Mouse (Mus musculus) liver, embryonic 13.5 days (tissue): ENCODE results near the gene Morc1. TPM values are rescaled to one million over a fixed set of nuclear protein-coding genes. Genes with fewer than 3 reads are reported as not detected.

Experiments
- ATAC-seq: fragments of 200-750 bp; cut with Nextera tagmentation; 2 replicates; pipeline ENCODE4 v1.8.0; 2017; ENCODE audit warnings: low read depth, mild to moderate bottlenecking, moderate number of reproducible peaks, moderate library complexity
- DNase-seq: peaks from one replicate; pipeline ENCODE4 v3.0.0; 2022
- H3K27ac ChIP-seq: fragments of 300-500 bp; sonication (generic); 2 replicates; pipeline ENCODE4 v1.5.1; 2015; ENCODE audit warnings: moderate library complexity, mild to moderate bottlenecking, inconsistent platforms
- H3K27me3 ChIP-seq: fragments of 300-500 bp; sonication (generic); 2 replicates; pipeline ENCODE4 v1.6.1; 2015; ENCODE audit warnings: mild to moderate bottlenecking, inconsistent platforms
- H3K36me3 ChIP-seq: fragments of 300-500 bp; sonication (generic); 2 replicates; pipeline ENCODE4 v1.6.1; 2015; ENCODE audit warnings: mild to moderate bottlenecking, inconsistent platforms
- H3K4me1 ChIP-seq: fragments of 300-500 bp; sonication (generic); replicated peaks from 2 replicates; pipeline ENCODE4 v1.6.1; 2015; ENCODE audit warnings: inconsistent platforms
- H3K4me2 ChIP-seq: fragments of 300-500 bp; sonication (generic); 2 replicates; pipeline ENCODE4 v1.6.1; 2015; ENCODE audit warnings: inconsistent platforms, mild to moderate bottlenecking, moderate library complexity
- H3K4me3 ChIP-seq: fragments of 300-500 bp; sonication (generic); replicated peaks from 2 replicates; pipeline ENCODE4 v1.5.1; 2015; ENCODE audit warnings: mild to moderate bottlenecking, inconsistent platforms
- H3K9ac ChIP-seq: fragments of 300-500 bp; sonication (generic); 2 replicates; pipeline ENCODE4 v1.6.1; 2015; ENCODE audit warnings: mild to moderate bottlenecking, inconsistent platforms
- H3K9me3 ChIP-seq: fragments of 300-500 bp; sonication (generic); replicated peaks from 2 replicates; pipeline ENCODE4 v1.6.1; 2016; ENCODE audit warnings: inconsistent platforms
- WGBS: fragments of 180-500 bp; shearing (Covaris S2); methylation state at CpG from one replicate; pipeline ENCODE4 v1.1.7; 2015; ENCODE audit not compliant: insufficient replicate concordance; 5-methylcytosine and 5-hydroxymethylcytosine counted together
- polyA plus RNA-seq: library from polyadenylated mRNA; unstranded; fragments of >200 nt; fragmentation: Nextera tagmentation; extraction: Ambion mirVana; gene quantifications from 2 replicates; pipeline ENCODE4 v1.2.1, GENCODE M21; 2015

Gene Morc1
- not detected in 2 replicates for polyA plus RNA-seq

- Histone ChIP-seq H3K9ac (no peak within 1 kb of the TSS), H3K9me3 (no peaks in the 10 kb centered on the region), H3K36me3 (no peaks in the 10 kb centered on the region), H3K4me1 (no peaks in the 10 kb centered on the region), H3K27ac (no peak within 1 kb of the TSS), H3K4me3 (no peak within 1 kb of the TSS), H3K4me2 (no peak within 1 kb of the TSS), H3K27me3 (no peaks in the 10 kb centered on the region)
- DNase-seq, result no peak
- 84% methylated on average over 15 of the region's 15 CpGs for WGBS
- no peak for ATAC-seq
Measured at GRCm38 (mm10) chr16:48431027-48431426, at the start of gene Morc1. Morc1 (plus strand) TSS chr16:48431237.

GRCm38 (mm10) chr16:48383582-48384257 lies 47.3 kb upstream of the Morc1 start:
- 60% methylated on average over 2 of the region's 3 CpGs for WGBS

DNA sequence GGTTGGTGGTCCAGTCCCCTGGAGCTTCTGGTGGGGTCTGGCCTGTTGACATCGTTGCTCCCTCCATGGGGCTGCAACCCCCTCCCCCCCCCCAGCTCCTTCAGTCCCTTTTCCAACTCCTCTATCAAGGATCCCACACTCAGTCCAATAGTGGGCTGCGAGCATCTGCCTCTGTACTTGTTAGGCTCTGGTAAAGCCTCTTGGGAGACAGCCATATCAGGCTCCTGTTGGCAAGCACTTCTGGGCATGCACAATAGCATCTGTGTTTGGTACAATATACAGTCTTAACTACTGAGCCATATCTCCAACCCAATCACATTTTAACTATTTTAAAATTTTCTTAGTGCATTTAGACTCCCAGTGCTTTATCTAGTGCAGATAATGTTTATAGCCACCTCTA lies 44.1 kb upstream of the Morc1 start:
- DNase-seq, result no peak
- no peak overlapping the region for H3K27ac ChIP-seq
- no peaks in the 10 kb centered on the region for H3K27me3 ChIP-seq
- no peak for ATAC-seq
- H3K9me3 ChIP-seq, result no peaks in the 10 kb centered on the region
- H3K4me1 ChIP-seq, result no peaks in the 10 kb centered on the region
- no peak overlapping the region for H3K4me2 ChIP-seq
- no peak overlapping the region for H3K4me3 ChIP-seq
- WGBS, result 56% methylated on average over 2 of the region's 2 CpGs
- H3K36me3 ChIP-seq, result no peaks in the 10 kb centered on the region
- H3K9ac ChIP-seq, result no peak overlapping the region

More at GRCm38 (mm10) chr16:48383582-48384257, 47.3 kb upstream of the Morc1 start:
- Histone ChIP-seq H3K27ac (no peak overlapping the region), H3K4me3 (no peak overlapping the region), H3K27me3 (no peaks in the 10 kb centered on the region), H3K9ac (no peak overlapping the region), H3K4me2 (no peak overlapping the region), H3K9me3 (no peaks in the 10 kb centered on the region), H3K4me1 (no peaks in the 10 kb centered on the region), H3K36me3 (no peaks in the 10 kb centered on the region)
- no peak for ATAC-seq
- no peak for DNase-seq

DNA sequence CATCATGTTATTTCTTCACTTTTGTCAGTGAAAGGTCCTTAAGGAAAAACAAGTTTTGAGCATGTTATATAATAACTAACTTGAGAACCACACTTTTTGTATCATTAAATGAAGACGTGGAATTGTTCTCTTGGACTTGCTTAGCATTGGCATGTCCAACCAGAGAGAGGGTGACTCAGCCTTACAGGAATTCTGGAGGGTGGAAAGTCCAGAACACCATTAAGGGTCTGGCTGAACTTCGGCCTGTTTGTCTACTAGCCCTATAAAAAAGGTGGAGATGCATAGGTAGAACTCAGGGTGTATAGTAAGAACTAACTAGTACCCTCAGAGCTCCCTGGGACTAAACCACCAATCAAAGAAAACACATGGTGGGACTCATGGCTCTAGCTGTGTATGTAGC lies 35.8 kb upstream of the Morc1 start:
- H3K36me3 ChIP-seq, result no peaks in the 10 kb centered on the region
- H3K4me1 ChIP-seq, result no peaks in the 10 kb centered on the region
- no peak for DNase-seq
- no peak overlapping the region for H3K9ac ChIP-seq
- no peak overlapping the region for H3K4me2 ChIP-seq
- H3K9me3 ChIP-seq, result no peaks in the 10 kb centered on the region
- 65% methylated on average over 2 of the region's 2 CpGs for WGBS
- ATAC-seq, result no peak
- H3K27ac ChIP-seq, result no peak overlapping the region
- H3K27me3 ChIP-seq, result no peaks in the 10 kb centered on the region
- no peak overlapping the region for H3K4me3 ChIP-seq

DNA sequence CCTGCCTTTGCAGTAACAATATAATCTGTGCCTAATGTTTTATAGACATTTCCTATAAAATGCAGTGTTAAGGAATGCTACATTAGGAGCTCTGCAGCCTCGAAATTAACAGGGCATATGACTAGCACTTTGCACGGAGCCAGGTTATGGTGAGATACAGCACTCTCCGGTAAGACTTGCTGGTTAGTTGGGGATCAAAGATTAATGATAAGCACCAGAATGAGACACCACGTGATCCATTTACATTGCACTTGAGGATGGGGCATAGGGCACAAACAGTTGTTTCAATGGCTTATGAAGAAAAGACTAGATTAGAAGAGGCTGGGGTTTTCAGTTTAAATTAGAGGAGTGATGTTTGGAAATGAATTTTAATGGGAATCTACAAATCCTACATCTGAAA lies 28.1 kb upstream of the Morc1 start:
- H3K27ac ChIP-seq, result no peak overlapping the region
- H3K4me1 ChIP-seq, result no peaks in the 10 kb centered on the region
- ATAC-seq (no peak), DNase-seq (no peak)
- no peak overlapping the region for H3K4me2 ChIP-seq
- H3K27me3 ChIP-seq, result no peaks in the 10 kb centered on the region
- no peak overlapping the region for H3K4me3 ChIP-seq
- H3K36me3 ChIP-seq, result no peaks in the 10 kb centered on the region
- 49% methylated on average over 4 of the region's 4 CpGs for WGBS
- no peak overlapping the region for H3K9ac ChIP-seq
- no peaks in the 10 kb centered on the region for H3K9me3 ChIP-seq

- no peaks in the 10 kb centered on the region for H3K9me3 ChIP-seq
- H3K9ac ChIP-seq, result no peak overlapping the region
- no peaks in the 10 kb centered on the region for H3K36me3 ChIP-seq
- DNase-seq, result no peak
- 38% methylated on average over 3 of the region's 3 CpGs for WGBS
- no peak overlapping the region for H3K27ac ChIP-seq
- no peaks in the 10 kb centered on the region for H3K4me1 ChIP-seq
- no peak for ATAC-seq
- H3K4me3 ChIP-seq, result no peak overlapping the region
- H3K27me3 ChIP-seq, result no peaks in the 10 kb centered on the region
- H3K4me2 ChIP-seq, result no peak overlapping the region
Measured at GRCm38 (mm10) chr16:48403423-48403822, 27.6 kb upstream of the Morc1 start.

DNA sequence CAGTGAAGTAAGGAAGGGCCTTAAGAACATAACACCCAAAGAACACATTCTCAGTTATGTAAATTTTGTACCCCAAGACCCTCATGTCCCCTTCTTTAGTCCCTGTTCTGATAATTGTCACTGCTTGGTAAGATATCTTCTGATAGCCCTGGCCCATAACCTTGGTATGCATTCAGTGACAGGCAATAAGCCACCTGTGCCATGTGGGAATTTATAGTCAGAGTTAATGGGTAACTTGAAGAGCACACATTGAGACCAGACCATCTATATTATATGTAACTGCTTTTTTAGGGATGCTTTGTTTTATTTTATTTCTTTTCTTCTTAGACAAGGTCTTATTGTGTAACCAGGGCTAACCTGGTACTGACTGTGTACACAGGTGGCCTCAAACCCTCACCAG lies 27.0 kb upstream of the Morc1 start:
- DNase-seq, result no peak
- H3K36me3 ChIP-seq, result no peaks in the 10 kb centered on the region
- H3K4me2 ChIP-seq, result no peak overlapping the region
- no peak for ATAC-seq
- H3K27ac ChIP-seq, result no peak overlapping the region
- H3K4me1 ChIP-seq, result no peaks in the 10 kb centered on the region
- no peak overlapping the region for H3K9ac ChIP-seq
- H3K27me3 ChIP-seq, result no peaks in the 10 kb centered on the region
- H3K9me3 ChIP-seq, result no peaks in the 10 kb centered on the region
- no peak overlapping the region for H3K4me3 ChIP-seq

GRCm38 (mm10) chr16:48405674-48406403 lies 25.2 kb upstream of the Morc1 start:
- WGBS, result 63% methylated on average over 10 of the region's 10 CpGs
- H3K27me3 ChIP-seq, result no peaks in the 10 kb centered on the region
- no peak overlapping the region for H3K4me3 ChIP-seq
- H3K27ac ChIP-seq, result no peak overlapping the region
- H3K4me1 ChIP-seq, result no peaks in the 10 kb centered on the region
- no peaks in the 10 kb centered on the region for H3K36me3 ChIP-seq
- no peak overlapping the region for H3K9ac ChIP-seq
- H3K9me3 ChIP-seq, result no peaks in the 10 kb centered on the region
- DNase-seq, result no peak
- no peak overlapping the region for H3K4me2 ChIP-seq
- no peak for ATAC-seq

DNA sequence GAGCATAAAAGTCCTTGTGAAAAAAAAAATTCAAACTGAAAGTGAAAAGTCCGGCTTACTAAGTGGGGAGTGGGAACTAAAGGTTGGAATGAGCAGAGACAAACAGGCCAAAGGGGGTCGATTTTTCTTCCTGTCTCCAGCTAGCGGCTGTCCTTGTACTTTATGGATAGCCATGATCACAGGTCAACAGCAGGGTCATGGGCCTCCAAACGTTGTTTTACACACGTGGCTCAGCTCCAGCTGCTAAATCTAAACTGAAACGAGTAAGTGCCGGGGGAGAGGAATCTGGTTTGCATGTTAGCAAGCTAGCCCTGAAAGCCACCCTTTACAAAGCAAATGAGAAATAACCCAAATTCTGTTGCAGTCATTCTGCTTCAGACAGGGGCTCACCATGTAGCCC lies 21.5 kb upstream of the Morc1 start:
- Histone ChIP-seq H3K27ac (no peak overlapping the region), H3K4me3 (no peak overlapping the region), H3K4me1 (no peaks in the 10 kb centered on the region), H3K9me3 (no peaks in the 10 kb centered on the region), H3K27me3 (no peaks in the 10 kb centered on the region), H3K36me3 (no peaks in the 10 kb centered on the region), H3K4me2 (no peak overlapping the region), H3K9ac (no peak overlapping the region)
- no peak for ATAC-seq
- WGBS, result 54% methylated on average over 7 of the region's 7 CpGs
- no peak for DNase-seq

DNA sequence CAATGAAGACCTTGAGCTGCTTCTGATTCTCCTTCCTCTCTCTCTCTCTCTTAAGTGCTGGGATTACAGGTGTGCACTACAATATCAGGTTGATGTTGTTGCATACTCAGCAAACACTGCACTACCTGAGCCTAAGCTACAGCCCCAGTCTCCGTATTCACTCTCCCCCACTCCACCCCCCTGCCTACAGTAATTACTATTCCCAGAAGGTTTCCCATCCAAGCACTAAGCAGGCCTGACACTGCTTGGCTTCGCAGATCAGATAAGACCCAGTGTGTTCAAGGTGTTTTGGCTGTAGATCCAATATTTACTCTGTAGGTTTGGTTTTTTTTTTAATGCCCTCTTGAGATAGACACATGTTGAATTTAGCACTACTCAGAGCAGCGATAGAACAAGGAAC lies 20.9 kb upstream of the Morc1 start:
- no peaks in the 10 kb centered on the region for H3K27me3 ChIP-seq
- no peak for DNase-seq
- H3K4me3 ChIP-seq, result no peak overlapping the region
- no peaks in the 10 kb centered on the region for H3K9me3 ChIP-seq
- no peak overlapping the region for H3K4me2 ChIP-seq
- no peak for ATAC-seq
- no peak overlapping the region for H3K27ac ChIP-seq
- no peaks in the 10 kb centered on the region for H3K4me1 ChIP-seq
- no peaks in the 10 kb centered on the region for H3K36me3 ChIP-seq
- 61% methylated on average over 3 of the region's 3 CpGs for WGBS
- no peak overlapping the region for H3K9ac ChIP-seq

- H3K9me3 ChIP-seq, result no peaks in the 10 kb centered on the region
- no peaks in the 10 kb centered on the region for H3K36me3 ChIP-seq
- H3K4me1 ChIP-seq, result no peaks in the 10 kb centered on the region
- no peak within 1 kb of the TSS for H3K4me3 ChIP-seq
- H3K27ac ChIP-seq, result no peak within 1 kb of the TSS
- WGBS, result 54% methylated on average over 1 of the region's 1 CpGs
- no peak within 1 kb of the TSS for H3K9ac ChIP-seq
- no peaks in the 10 kb centered on the region for H3K27me3 ChIP-seq
- no peak for ATAC-seq
- DNase-seq, result no peak
- H3K4me2 ChIP-seq, result no peak within 1 kb of the TSS
Measured at GRCm38 (mm10) chr16:48412246-48412645, 18.8 kb upstream of the Morc1 start, which contains the start of gene Gm5485. Gm5485 (minus strand) TSS chr16:48412416.

GRCm38 (mm10) chr16:48418557-48418956 lies 12.5 kb upstream of the Morc1 start:
- 56% methylated on average over 3 of the region's 3 CpGs for WGBS
- no peaks in the 10 kb centered on the region for H3K4me1 ChIP-seq

More at GRCm38 (mm10) chr16:48418557-48418956, 12.5 kb upstream of the Morc1 start:
- Histone ChIP-seq H3K4me3 (no peak overlapping the region), H3K27ac (no peak overlapping the region), H3K9me3 (no peaks in the 10 kb centered on the region), H3K27me3 (no peaks in the 10 kb centered on the region), H3K4me2 (no peak overlapping the region), H3K9ac (no peak overlapping the region), H3K36me3 (no peaks in the 10 kb centered on the region)
- DNase-seq (no peak), ATAC-seq (no peak)
